Mouse (Mus musculus): ENCODE data around the gene Sgf29.

GRCm38 (mm10) chr7:126707442-126708174, 58.5 kb downstream of the Sgf29 start, which contains the start of gene Coro1a:
- TF ChIP-seq HCFC1 (IDR thresholded peaks at IDR 0.05; ENCODE audit: borderline replicate concordance, insufficient read depth, low read length) (no peak), ZNF384 (IDR thresholded peaks at IDR 0.05; ENCODE audit: low read depth, low read length) (no peak), CHD2 (IDR thresholded peaks at IDR 0.05; ENCODE audit: low read depth, low read length) (no peak)

Measured in ES-E14 (cell line).